Mouse (Mus musculus): ENCODE measurements around the gene Arfgef2. TPM values are rescaled to one million over a fixed set of nuclear protein-coding genes. Genes with fewer than 3 reads are reported as not detected.

Gene Arfgef2
- polyA plus RNA-seq, 1 experiment from 2014 or later: 4.8 TPM

DNA sequence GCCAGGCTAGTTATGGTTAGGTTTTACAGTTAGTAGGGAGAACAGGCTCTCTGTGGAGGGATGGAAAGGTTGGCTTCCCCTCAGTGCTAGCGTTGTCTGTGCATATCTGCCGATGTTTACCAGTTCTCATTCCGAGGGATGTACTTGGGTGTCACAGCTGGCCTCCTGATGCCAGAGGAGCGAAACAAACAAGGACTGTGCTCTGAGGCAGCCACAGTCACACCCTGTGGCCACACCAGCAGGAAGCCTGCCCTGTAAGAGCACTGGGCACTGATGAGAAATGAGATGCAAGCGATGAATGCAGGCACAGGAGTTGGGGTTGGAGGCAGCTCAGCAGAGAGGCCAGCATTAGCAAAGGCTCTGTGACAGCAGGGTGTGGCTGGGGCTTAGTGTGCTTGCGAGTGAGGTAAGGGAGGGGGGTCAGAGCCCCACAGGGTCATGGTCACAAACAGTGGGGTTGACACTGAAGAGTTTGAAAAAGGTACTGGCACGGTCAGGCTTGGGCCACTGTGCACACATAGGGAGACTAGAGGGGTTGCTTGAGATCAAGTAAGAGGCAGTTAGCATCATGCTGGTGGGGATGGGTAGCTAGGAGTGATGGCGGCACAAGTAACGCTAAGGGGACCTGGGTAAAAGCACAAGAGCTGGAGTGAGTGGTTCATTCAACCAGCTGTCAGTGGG is 13.2 kb downstream of the Arfgef2 start:
- Histone ChIP-seq H3K4me1 (ENCODE audit: control insufficient read depth, insufficient read depth, low read length) (no peaks in the 10 kb centered on the region), H3K9me3 (ENCODE audit: control insufficient read depth, low read length) (no peaks in the 10 kb centered on the region), H3K36me3 (ENCODE audit: control insufficient read depth, insufficient read depth, low read length) (no peaks in the 10 kb centered on the region; the same call in 1 of the 2 replicates), H3K27ac (replicated peaks; ENCODE audit: low read depth, low read length) (no peak overlapping the region), H3K4me3 (ENCODE audit: low read depth, low read length) (no peak overlapping the region), H3K27me3 (ENCODE audit: control insufficient read depth, insufficient read depth, low read length) (no peaks in the 10 kb centered on the region), H3K4me2 (ENCODE audit: low read depth, severe bottlenecking) (no peak overlapping the region), H3K9ac (ENCODE audit: low read length) (no peak overlapping the region)
- 89% methylated on average over 9 of the region's 9 CpGs for WGBS
- no peak for ATAC-seq (ENCODE audit: insufficient number of reproducible peaks, low FRiP score, low TSS enrichment, low read depth)
- DNase-seq (ENCODE audit: low spot score): no peak

DNA sequence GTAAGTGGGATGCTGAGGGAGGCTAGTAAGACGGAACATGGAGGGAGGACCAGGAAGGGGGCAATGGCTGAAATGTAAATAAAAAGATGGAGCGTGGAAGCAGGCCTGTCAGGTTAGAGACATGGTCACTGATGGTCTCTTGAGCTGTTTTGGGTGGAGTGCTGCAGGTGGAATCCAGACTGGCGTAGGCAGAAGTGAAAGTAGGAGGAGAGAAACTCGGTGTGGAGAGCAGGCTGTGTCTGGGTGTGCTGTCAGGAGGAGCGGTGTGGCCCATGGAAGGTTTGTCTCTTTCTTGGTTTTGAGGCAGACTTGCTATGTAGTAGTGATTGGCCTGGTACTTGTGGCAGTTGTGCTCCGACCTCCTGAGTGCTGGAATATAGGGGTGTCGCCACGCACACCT is 14.5 kb downstream of the Arfgef2 start:
- Histone ChIP-seq H3K27ac (replicated peaks; ENCODE audit: low read depth, low read length) (no peak overlapping the region), H3K36me3 (ENCODE audit: control insufficient read depth, insufficient read depth, low read length) (no peaks in the 10 kb centered on the region; the same call in 1 of the 2 replicates), H3K9ac (ENCODE audit: low read length) (no peak overlapping the region), H3K27me3 (ENCODE audit: control insufficient read depth, insufficient read depth, low read length) (no peaks in the 10 kb centered on the region), H3K4me2 (ENCODE audit: low read depth, severe bottlenecking) (no peak overlapping the region), H3K4me3 (ENCODE audit: low read depth, low read length) (no peak overlapping the region), H3K9me3 (ENCODE audit: control insufficient read depth, low read length) (no peaks in the 10 kb centered on the region), H3K4me1 (ENCODE audit: control insufficient read depth, insufficient read depth, low read length) (no peaks in the 10 kb centered on the region)
- ATAC-seq (ENCODE audit: insufficient number of reproducible peaks, low FRiP score, low TSS enrichment, low read depth): no peak
- WGBS: 90% methylated on average over 8 of the region's 8 CpGs
- DNase-seq (ENCODE audit: low spot score): no peak

DNA sequence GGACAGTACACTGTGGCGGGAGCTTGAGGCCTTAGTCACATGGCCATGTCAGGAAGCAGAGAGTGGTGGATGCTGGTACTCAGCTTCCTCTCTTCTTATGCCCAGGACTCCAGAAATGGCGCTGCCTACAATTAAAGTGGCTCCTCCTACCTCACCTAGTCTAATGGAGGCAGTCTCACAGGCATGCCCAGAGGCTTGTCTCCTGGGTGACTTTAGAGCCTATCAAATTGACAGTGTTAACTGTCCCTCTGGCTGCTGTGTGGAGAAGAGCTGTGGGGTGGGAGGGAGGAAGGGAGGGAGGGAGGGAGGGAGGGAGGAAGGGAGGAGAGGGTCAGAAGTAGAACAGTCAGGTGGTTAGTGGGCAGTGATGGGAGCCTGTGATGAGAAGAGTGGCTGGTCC is 15.5 kb downstream of the Arfgef2 start:
- H3K27me3 ChIP-seq (ENCODE audit: control insufficient read depth, insufficient read depth, low read length): no peaks in the 10 kb centered on the region
- no peaks in the 10 kb centered on the region; the same call in 1 of the 2 replicates for H3K36me3 ChIP-seq (ENCODE audit: control insufficient read depth, insufficient read depth, low read length)
- no peak overlapping the region for H3K4me2 ChIP-seq (ENCODE audit: low read depth, severe bottlenecking)
- no peaks in the 10 kb centered on the region for H3K9me3 ChIP-seq (ENCODE audit: control insufficient read depth, low read length)
- ATAC-seq (ENCODE audit: insufficient number of reproducible peaks, low FRiP score, low TSS enrichment, low read depth) (no peak), DNase-seq (ENCODE audit: low spot score) (no peak)
- no peaks in the 10 kb centered on the region for H3K4me1 ChIP-seq (ENCODE audit: control insufficient read depth, insufficient read depth, low read length)
- WGBS: 56% methylated on average over 2 of the region's 2 CpGs
- no peak overlapping the region for H3K9ac ChIP-seq (ENCODE audit: low read length)
- H3K4me3 ChIP-seq (ENCODE audit: low read depth, low read length): no peak overlapping the region
- 0 out of 2 replicates have a peak overlapping the region, but pooled peaks have one; percentile 39 for H3K27ac ChIP-seq (replicated peaks; ENCODE audit: low read depth, low read length)

DNA sequence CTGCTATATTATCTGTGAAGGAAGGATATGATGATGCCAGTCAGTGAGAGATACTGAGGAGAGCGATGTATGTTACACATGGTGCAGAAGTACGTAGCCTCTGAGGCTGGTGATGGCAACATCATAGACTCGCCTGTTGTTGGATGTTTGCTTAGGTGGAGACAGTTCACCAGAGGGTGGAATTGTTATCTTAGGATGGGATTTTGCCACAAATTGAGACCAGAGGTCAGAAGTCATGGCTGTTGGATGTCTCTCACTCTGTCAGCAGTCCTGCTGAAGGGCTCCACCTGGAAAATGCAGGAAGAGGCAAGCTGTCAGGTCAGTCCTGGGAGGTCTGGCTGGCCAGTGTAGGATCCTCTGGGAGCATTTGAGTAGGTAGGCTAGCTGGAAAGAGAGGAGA is 16.0 kb downstream of the Arfgef2 start:
- no peak overlapping the region for H3K4me3 ChIP-seq (ENCODE audit: low read depth, low read length)
- H3K27ac ChIP-seq (replicated peaks; ENCODE audit: low read depth, low read length): no peak overlapping the region
- no peak for DNase-seq (ENCODE audit: low spot score)
- WGBS: 93% methylated on average over 3 of the region's 3 CpGs
- H3K9ac ChIP-seq (ENCODE audit: low read length): no peak overlapping the region
- no peaks in the 10 kb centered on the region for H3K4me1 ChIP-seq (ENCODE audit: control insufficient read depth, insufficient read depth, low read length)
- ATAC-seq (ENCODE audit: insufficient number of reproducible peaks, low FRiP score, low TSS enrichment, low read depth): no peak
- no peaks in the 10 kb centered on the region for H3K9me3 ChIP-seq (ENCODE audit: control insufficient read depth, low read length)
- no peaks in the 10 kb centered on the region for H3K27me3 ChIP-seq (ENCODE audit: control insufficient read depth, insufficient read depth, low read length)
- no peak overlapping the region for H3K4me2 ChIP-seq (ENCODE audit: low read depth, severe bottlenecking)
- H3K36me3 ChIP-seq (ENCODE audit: control insufficient read depth, insufficient read depth, low read length): no peaks in the 10 kb centered on the region; the same call in 1 of the 2 replicates

DNA sequence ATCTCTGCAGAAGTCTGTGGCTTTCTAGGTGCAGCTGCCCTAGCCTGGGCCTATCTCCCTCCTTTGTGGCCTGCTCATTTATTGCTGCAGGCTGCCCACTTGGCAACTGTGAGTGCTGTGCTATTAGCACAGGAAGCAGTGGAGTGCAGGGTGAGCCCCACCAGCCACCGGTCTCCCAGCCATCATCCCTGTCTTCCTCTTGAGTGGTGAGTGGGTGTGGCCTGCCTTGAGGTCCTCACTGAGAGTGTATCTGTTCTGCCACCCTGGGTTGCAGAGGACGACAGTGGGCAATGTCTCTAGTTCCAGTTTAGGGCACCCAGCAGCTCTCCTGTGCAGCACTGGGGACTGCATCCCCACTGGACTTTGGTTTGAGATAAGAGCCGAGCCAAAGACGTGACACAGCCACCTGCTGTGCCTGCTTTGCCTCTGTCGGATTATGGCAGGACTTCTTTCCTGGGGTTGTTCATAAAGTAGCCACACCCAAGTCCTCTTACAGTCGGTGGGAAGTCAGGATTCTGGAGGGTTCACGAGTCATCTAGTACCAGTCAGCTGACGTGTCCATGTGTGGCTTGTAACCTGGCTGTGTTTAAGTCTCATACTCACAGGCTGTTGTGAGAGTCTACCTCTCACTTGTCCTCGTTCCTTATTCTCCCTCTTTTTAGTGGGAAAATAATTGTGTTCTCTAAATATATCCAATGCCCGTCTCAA is 16.9 kb downstream of the Arfgef2 start:
- H3K36me3 ChIP-seq (ENCODE audit: control insufficient read depth, insufficient read depth, low read length): no peaks in the 10 kb centered on the region; the same call in 1 of the 2 replicates
- no peak overlapping the region for H3K9ac ChIP-seq (ENCODE audit: low read length)
- ATAC-seq (ENCODE audit: insufficient number of reproducible peaks, low FRiP score, low TSS enrichment, low read depth): no peak
- H3K4me3 ChIP-seq (ENCODE audit: low read depth, low read length): no peak overlapping the region
- H3K9me3 ChIP-seq (ENCODE audit: control insufficient read depth, low read length): no peaks in the 10 kb centered on the region
- no peaks in the 10 kb centered on the region for H3K4me1 ChIP-seq (ENCODE audit: control insufficient read depth, insufficient read depth, low read length)
- WGBS: 74% methylated on average over 10 of the region's 10 CpGs
- no peak overlapping the region for H3K4me2 ChIP-seq (ENCODE audit: low read depth, severe bottlenecking)
- no peak overlapping the region for H3K27ac ChIP-seq (replicated peaks; ENCODE audit: low read depth, low read length)
- H3K27me3 ChIP-seq (ENCODE audit: control insufficient read depth, insufficient read depth, low read length): no peaks in the 10 kb centered on the region
- no peak for DNase-seq (ENCODE audit: low spot score)

DNA sequence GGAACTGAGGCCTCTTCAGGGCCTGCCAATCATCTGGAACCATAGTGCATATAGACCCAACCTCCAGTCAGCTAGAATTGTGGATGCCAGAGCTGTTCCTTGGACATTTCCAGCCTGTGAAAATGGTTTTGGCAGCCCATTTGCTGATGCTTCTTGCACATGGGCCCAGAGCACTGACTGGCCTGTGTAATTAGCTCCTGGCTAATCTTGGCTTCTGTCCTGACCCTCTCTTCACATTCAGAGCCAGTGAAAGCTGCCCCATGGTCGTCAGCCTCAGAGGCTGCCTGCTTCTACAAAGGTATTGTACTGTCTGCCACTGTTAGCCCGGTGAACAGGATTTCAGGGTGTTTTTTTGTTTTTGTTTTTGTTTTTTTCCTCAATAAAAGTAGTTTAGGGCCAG is 17.5 kb downstream of the Arfgef2 start:
- DNase-seq (ENCODE audit: low spot score) (no peak), ATAC-seq (ENCODE audit: insufficient number of reproducible peaks, low FRiP score, low TSS enrichment, low read depth) (no peak)
- Histone ChIP-seq H3K9me3 (ENCODE audit: control insufficient read depth, low read length) (no peaks in the 10 kb centered on the region), H3K4me3 (ENCODE audit: low read depth, low read length) (no peak overlapping the region), H3K27me3 (ENCODE audit: control insufficient read depth, insufficient read depth, low read length) (no peaks in the 10 kb centered on the region), H3K9ac (ENCODE audit: low read length) (no peak overlapping the region), H3K4me2 (ENCODE audit: low read depth, severe bottlenecking) (no peak overlapping the region), H3K27ac (replicated peaks; ENCODE audit: low read depth, low read length) (no peak overlapping the region), H3K36me3 (ENCODE audit: control insufficient read depth, insufficient read depth, low read length) (no peaks in the 10 kb centered on the region; the same call in 1 of the 2 replicates), H3K4me1 (ENCODE audit: control insufficient read depth, insufficient read depth, low read length) (no peaks in the 10 kb centered on the region)
- 86% methylated on average over 2 of the region's 2 CpGs for WGBS

DNA sequence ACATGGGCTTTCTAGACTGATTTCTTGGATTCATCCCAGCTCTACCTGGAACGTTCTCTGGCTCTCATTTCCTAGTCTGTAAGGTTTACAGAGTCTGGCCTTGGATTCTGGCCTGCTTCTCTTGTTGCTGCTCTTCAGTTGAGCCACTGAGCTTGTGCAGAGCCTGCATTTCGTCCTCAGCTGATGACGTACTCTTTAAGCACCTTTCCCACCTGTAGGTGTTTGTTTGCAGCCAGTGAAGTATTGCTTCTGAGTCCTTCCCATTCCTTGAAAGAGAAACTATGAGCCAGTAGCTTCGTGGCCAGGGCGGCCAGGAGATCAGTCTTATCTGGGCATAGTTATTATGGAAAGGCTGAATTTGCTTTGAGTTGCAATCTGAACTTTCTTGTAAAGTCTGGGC is 19.0 kb downstream of the Arfgef2 start:
- Histone ChIP-seq H3K4me2 (ENCODE audit: low read depth, severe bottlenecking) (no peak overlapping the region), H3K4me1 (ENCODE audit: control insufficient read depth, insufficient read depth, low read length) (no peaks in the 10 kb centered on the region), H3K27me3 (ENCODE audit: control insufficient read depth, insufficient read depth, low read length) (no peaks in the 10 kb centered on the region), H3K9me3 (ENCODE audit: control insufficient read depth, low read length) (no peaks in the 10 kb centered on the region), H3K4me3 (ENCODE audit: low read depth, low read length) (no peak overlapping the region), H3K36me3 (ENCODE audit: control insufficient read depth, insufficient read depth, low read length) (no peaks in the 10 kb centered on the region; the same call in 1 of the 2 replicates), H3K9ac (ENCODE audit: low read length) (no peak overlapping the region), H3K27ac (replicated peaks; ENCODE audit: low read depth, low read length) (no peak overlapping the region)
- no peak for DNase-seq (ENCODE audit: low spot score)
- WGBS: 87% methylated on average over 5 of the region's 5 CpGs
- ATAC-seq (ENCODE audit: insufficient number of reproducible peaks, low FRiP score, low TSS enrichment, low read depth): no peak

DNA sequence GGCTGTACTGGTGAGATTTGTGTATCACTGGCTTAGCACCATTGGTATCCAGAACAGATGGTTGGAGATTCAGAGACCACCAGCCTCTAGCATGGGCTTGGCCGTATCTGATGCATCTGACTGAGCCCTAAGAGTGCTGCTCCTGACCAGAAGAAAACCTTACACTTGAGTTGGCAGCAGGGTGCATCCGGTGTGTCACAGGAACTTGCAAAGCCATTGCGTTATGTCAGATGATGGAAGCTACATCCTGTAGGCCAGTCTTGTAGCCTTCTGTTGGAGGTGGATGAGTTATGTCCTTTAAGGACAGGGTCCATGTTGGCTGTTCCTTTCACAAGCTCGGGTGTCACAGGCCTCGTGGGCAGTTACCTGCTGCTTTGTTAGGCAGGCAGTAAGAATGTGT is 19.6 kb downstream of the Arfgef2 start:
- H3K4me2 ChIP-seq (ENCODE audit: low read depth, severe bottlenecking): no peak overlapping the region
- no peaks in the 10 kb centered on the region for H3K4me1 ChIP-seq (ENCODE audit: control insufficient read depth, insufficient read depth, low read length)
- H3K4me3 ChIP-seq (ENCODE audit: low read depth, low read length): no peak overlapping the region
- H3K36me3 ChIP-seq (ENCODE audit: control insufficient read depth, insufficient read depth, low read length): no peaks in the 10 kb centered on the region; the same call in 1 of the 2 replicates
- 90% methylated on average over 5 of the region's 5 CpGs for WGBS
- no peak overlapping the region for H3K9ac ChIP-seq (ENCODE audit: low read length)
- ATAC-seq (ENCODE audit: insufficient number of reproducible peaks, low FRiP score, low TSS enrichment, low read depth): no peak
- H3K27ac ChIP-seq (replicated peaks; ENCODE audit: low read depth, low read length): no peak overlapping the region
- no peaks in the 10 kb centered on the region for H3K27me3 ChIP-seq (ENCODE audit: control insufficient read depth, insufficient read depth, low read length)
- no peaks in the 10 kb centered on the region for H3K9me3 ChIP-seq (ENCODE audit: control insufficient read depth, low read length)
- DNase-seq (ENCODE audit: low spot score): no peak
